Comparison of ENCODE assay signal across 30 mouse cellular contexts in the genomic region with DNA sequence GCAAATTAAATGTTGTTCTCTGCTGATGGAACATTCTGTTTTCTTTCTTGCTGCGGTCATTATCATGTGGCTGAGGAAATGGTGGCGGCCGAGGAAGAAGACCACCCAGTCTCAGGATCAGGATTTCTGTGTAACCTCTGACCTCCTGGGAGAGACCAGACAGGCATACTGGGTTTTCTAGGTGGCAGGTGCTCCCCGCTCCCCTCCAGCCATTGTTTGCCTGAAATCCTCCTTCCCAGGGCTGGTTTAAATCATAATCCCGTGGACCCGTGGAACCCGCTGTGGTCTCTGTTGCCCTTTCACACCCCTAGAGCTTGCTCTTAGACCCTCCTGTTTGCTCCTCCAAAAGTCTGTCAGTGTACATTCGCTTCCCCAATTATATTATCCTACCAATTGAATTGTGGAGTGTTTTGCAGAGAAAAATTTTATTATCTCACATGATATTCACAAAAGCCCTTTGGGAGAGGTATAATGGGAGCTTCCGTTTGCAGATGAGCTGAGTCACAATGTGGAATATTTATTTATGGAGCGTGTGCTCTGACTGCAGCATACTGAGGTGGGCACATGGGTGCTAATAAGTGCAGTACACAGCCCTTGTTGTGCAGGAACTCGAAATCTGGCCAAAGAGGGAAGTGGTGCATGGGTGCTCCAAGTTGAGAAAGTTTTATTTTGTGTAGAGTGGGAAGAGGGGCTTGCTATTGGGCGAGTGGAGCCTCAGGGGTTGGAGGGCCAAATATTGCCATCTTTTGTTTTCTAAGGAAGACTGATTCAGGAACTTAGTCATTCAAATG. TPM values are rescaled to one million over a fixed set of nuclear protein-coding genes. Genes with fewer than 3 reads are reported as not detected.
DNase-seq lines count a peak whose midpoint lies in the region; ATAC-seq lines count a peak whose summit lies in the region.
"Had no signal": no experiment of that assay in that cellular context is flagged by ENCODE, and none has a peak within 500 bp of the region (broad histone marks: within the 10 kb centered on the region; RNA-seq: fewer than 3 reads in every experiment).

No protein-coding gene starts in this region.

- H3K9me3 ChIP-seq in heart, embryonic 13.5 days = no peaks in the 10 kb centered on the region
- no peaks in the 10 kb centered on the region for H3K9me3 ChIP-seq in midbrain, embryonic 10.5 days (replicated peaks)
- no peaks in the 10 kb centered on the region for H3K9me3 ChIP-seq in midbrain, embryonic 13.5 days
- H3K9me3 ChIP-seq: embryonic facial prominence, embryonic 15.5 days; forebrain, embryonic 15.5 days; heart, embryonic 15.5 days; kidney, embryonic 15.5 days; limb, embryonic 10.5 days; limb, embryonic 15.5 days; liver, embryonic 13.5 days; midbrain, embryonic 12.5 days; stomach, embryonic 15.5 days had no signal

- intact Hi-C loops in heart, postnatal 25 days (cut with DNase I) = no loop called here

- 71% methylated on average over 12 of the region's 12 CpGs for WGBS in heart, embryonic 13.5 days
- WGBS in midbrain, embryonic 10.5 days = 36% methylated on average over 12 of the region's 12 CpGs
- 33% methylated on average over 12 of the region's 12 CpGs for WGBS in midbrain, embryonic 13.5 days

- H3K27ac ChIP-seq in heart, embryonic 13.5 days (replicated peaks) = 0 out of 2 replicates have a peak overlapping the region, but pooled peaks have one; percentile 32
- H3K27ac ChIP-seq in midbrain, embryonic 10.5 days (replicated peaks) = peak overlapping the region; percentile 65
- no peak overlapping the region for H3K27ac ChIP-seq in midbrain, embryonic 13.5 days
- H3K27ac ChIP-seq: embryonic facial prominence, embryonic 15.5 days; forebrain, embryonic 15.5 days; hindbrain, embryonic 14.5 days; limb, embryonic 10.5 days; limb, embryonic 15.5 days; liver, embryonic 13.5 days; midbrain, embryonic 12.5 days; stomach, embryonic 15.5 days had no signal

- DNase-seq in heart, postnatal 25 days (ENCODE audit: low spot score) = no peak
- DNase-seq in midbrain, embryonic 10.5 days (ENCODE audit: low spot score) = peak; percentile 50
- DNase-seq in brain, adult 2 months (ENCODE audit: low read depth, low spot score) = peak; percentile 48
- no peak for DNase-seq in adrenal gland, postnatal 4 days (ENCODE audit: low spot score in 2 of 2)
- no peak for DNase-seq in spleen, postnatal 36 days (ENCODE audit: low spot score in 2 of 2)
- DNase-seq: adrenal gland, postnatal 25 days; B cell, adult 2 months; cerebellum, adult 11-12 months; cerebellum, adult 9-11 months; gastrocnemius, adult 2 months; gastrocnemius, postnatal 36 days; kidney, adult 18-20 months; kidney, postnatal 4 days; liver, embryonic 13.5 days; lung, adult 18-20 months; lung, postnatal 10 days; right cerebral cortex, postnatal 14 days; thymus, postnatal 14 days had no signal

- no peaks in the 10 kb centered on the region for H3K27me3 ChIP-seq in heart, embryonic 13.5 days (replicated peaks)
- peaks cover 5% of the 10 kb centered on the region; the same call in 1 of the 2 replicates for H3K27me3 ChIP-seq in midbrain, embryonic 10.5 days (ENCODE audit: low read depth, poor library complexity, severe bottlenecking)
- H3K27me3 ChIP-seq in midbrain, embryonic 13.5 days = no peaks in the 10 kb centered on the region
- H3K27me3 ChIP-seq: embryonic facial prominence, embryonic 15.5 days; forebrain, embryonic 15.5 days; heart, embryonic 15.5 days; kidney, embryonic 15.5 days; limb, embryonic 15.5 days; liver, embryonic 13.5 days; stomach, embryonic 15.5 days had no signal

- peaks cover 32% of the 10 kb centered on the region for H3K4me1 ChIP-seq in heart, embryonic 13.5 days
- H3K4me1 ChIP-seq in midbrain, embryonic 10.5 days = peaks cover 39% of the 10 kb centered on the region
- peaks cover 42% of the 10 kb centered on the region for H3K4me1 ChIP-seq in midbrain, embryonic 13.5 days (replicated peaks)
- H3K4me1 ChIP-seq: liver, embryonic 13.5 days had no signal

- no peak overlapping the region for H3K4me3 ChIP-seq in heart, embryonic 13.5 days
- no peak overlapping the region for H3K4me3 ChIP-seq in midbrain, embryonic 10.5 days
- no peak overlapping the region for H3K4me3 ChIP-seq in midbrain, embryonic 13.5 days (replicated peaks)
- H3K4me3 ChIP-seq: embryonic facial prominence, embryonic 15.5 days; forebrain, embryonic 15.5 days; gastrocnemius, adult 2 months; heart, embryonic 15.5 days; kidney, embryonic 15.5 days; limb, embryonic 10.5 days; limb, embryonic 15.5 days; liver, embryonic 13.5 days; midbrain, embryonic 12.5 days; stomach, embryonic 15.5 days had no signal

- no peak for ATAC-seq in heart, embryonic 13.5 days (ENCODE audit: extremely low read depth, insufficient number of reproducible peaks, low FRiP score, low TSS enrichment)
- ATAC-seq in midbrain, embryonic 13.5 days = no peak; the same call in 1 of the 2 replicates
- ATAC-seq in granulocyte monocyte progenitor cell, adult 5-6 weeks (replicated peaks; ENCODE audit: poor library complexity, severe bottlenecking) = 0 out of 2 replicates have a peak, but pooled peaks have one; percentile 44
- ATAC-seq: forebrain, embryonic 15.5 days had no signal

- H3K36me3 ChIP-seq in heart, embryonic 13.5 days = no peaks in the 10 kb centered on the region
- H3K36me3 ChIP-seq in midbrain, embryonic 10.5 days = no peaks in the 10 kb centered on the region
- H3K36me3 ChIP-seq in midbrain, embryonic 13.5 days = no peaks in the 10 kb centered on the region
- H3K36me3 ChIP-seq: embryonic facial prominence, embryonic 15.5 days; forebrain, embryonic 15.5 days; heart, embryonic 15.5 days; kidney, embryonic 15.5 days; limb, embryonic 10.5 days; limb, embryonic 15.5 days; liver, embryonic 13.5 days; midbrain, embryonic 12.5 days; stomach, embryonic 15.5 days had no signal

- H3K4me2 ChIP-seq in heart, embryonic 13.5 days = no peak overlapping the region
- H3K4me2 ChIP-seq in midbrain, embryonic 13.5 days (replicated peaks) = no peak overlapping the region
- H3K4me2 ChIP-seq: embryonic facial prominence, embryonic 15.5 days; forebrain, embryonic 15.5 days; heart, embryonic 15.5 days; hindbrain, embryonic 14.5 days; kidney, embryonic 15.5 days; limb, embryonic 15.5 days; liver, embryonic 13.5 days; midbrain, embryonic 12.5 days; stomach, embryonic 15.5 days had no signal

- no peak overlapping the region for H3K9ac ChIP-seq in heart, embryonic 13.5 days
- no peak overlapping the region for H3K9ac ChIP-seq in midbrain, embryonic 13.5 days (replicated peaks)
- H3K9ac ChIP-seq: embryonic facial prominence, embryonic 15.5 days; forebrain, embryonic 15.5 days; heart, embryonic 15.5 days; hindbrain, embryonic 14.5 days; kidney, embryonic 15.5 days; limb, embryonic 15.5 days; liver, embryonic 13.5 days; midbrain, embryonic 12.5 days; stomach, embryonic 15.5 days had no signal

RNA-seq across cellular contexts. Expression of gene Dock4, which starts 40.5 kb away (rescaled TPM):
- 6.2 and 6.9 TPM in 2 replicates for polyA plus RNA-seq in heart, embryonic 13.5 days (2015; fragmentation: Nextera tagmentation; extraction: Ambion mirVana)
- 10 to 100 TPM; 11.7 to 12.9 TPM for total RNA-seq in heart, postnatal 25 days (2021)
- 14.0 and 16.8 TPM in 2 replicates for polyA plus RNA-seq in midbrain, embryonic 10.5 days (2016; fragmentation: Nextera tagmentation; extraction: Ambion mirVana)
- 38.2 and 38.4 TPM in 2 replicates for polyA plus RNA-seq in midbrain, embryonic 13.5 days (2015; fragmentation: Nextera tagmentation; extraction: Ambion mirVana)
- 0.19 and 1.9 TPM in 2 replicates for total RNA-seq in granulocyte monocyte progenitor cell, adult 5-6 weeks (2014; fragmentation: Nextera tagmentation)
- 0.57 and 0.99 TPM in 2 replicates for total RNA-seq in granulocyte monocyte progenitor cell, adult 5-6 weeks (2017)
- 10 to 100 TPM; 26.5 to 29.6 TPM for total RNA-seq in adrenal gland, postnatal 4 days (2021)

RNA-seq across cellular contexts. Expression of gene Zfp277, which starts 40.5 kb away (rescaled TPM):
- polyA plus RNA-seq in heart, embryonic 13.5 days (2015; fragmentation: Nextera tagmentation; extraction: Ambion mirVana) = 27.8 and 30.4 TPM in 2 replicates
- total RNA-seq in heart, postnatal 25 days (2021) = 10 to 100 TPM; 11.0 to 11.7 TPM
- 38.3 and 39.6 TPM in 2 replicates for polyA plus RNA-seq in midbrain, embryonic 10.5 days (2016; fragmentation: Nextera tagmentation; extraction: Ambion mirVana)
- polyA plus RNA-seq in midbrain, embryonic 13.5 days (2015; fragmentation: Nextera tagmentation; extraction: Ambion mirVana) = 26.9 and 28.9 TPM in 2 replicates
- total RNA-seq in granulocyte monocyte progenitor cell, adult 5-6 weeks (2014; fragmentation: Nextera tagmentation) = 25.7 and 26.9 TPM in 2 replicates
- 27.5 and 37.7 TPM in 2 replicates for total RNA-seq in granulocyte monocyte progenitor cell, adult 5-6 weeks (2017)
- 10 to 100 TPM; 27.6 to 32.3 TPM for total RNA-seq in adrenal gland, postnatal 4 days (2021)

Comparison
In these comparisons a context has a peak if more than half of its experiments do, and no peak if none do; other contexts are left out.
1. DNase-seq: peak in midbrain, embryonic 10.5 days (single experiment) and brain, adult 2 months (single experiment); none in heart, postnatal 25 days (single experiment), adrenal gland, postnatal 4 days (0 of 2) and spleen, postnatal 36 days (0 of 2).
2. RNA of gene Dock4, which starts 40.5 kb away (total RNA-seq): 26.5 to 29.6 TPM in adrenal gland, postnatal 4 days and 11.7 to 12.9 TPM in heart, postnatal 25 days; 0.19 to 1.9 TPM in granulocyte monocyte progenitor cell, adult 5-6 weeks; every median in the first group is over 4 times any median in the second.